Mouse (Mus musculus) T-helper 2 cell (primary cell): ENCODE measurements around the gene R3hdm1.

Experiments used
- in situ Hi-C: fragments of 300-600 bp; cut with MboI, MseI; formaldehyde crosslinking; loops from one replicate; pipeline ENCODE4 v1.15.1; 2025; ENCODE audit warnings: high pct_unique_total_duplicates

Gene R3hdm1

DNA sequence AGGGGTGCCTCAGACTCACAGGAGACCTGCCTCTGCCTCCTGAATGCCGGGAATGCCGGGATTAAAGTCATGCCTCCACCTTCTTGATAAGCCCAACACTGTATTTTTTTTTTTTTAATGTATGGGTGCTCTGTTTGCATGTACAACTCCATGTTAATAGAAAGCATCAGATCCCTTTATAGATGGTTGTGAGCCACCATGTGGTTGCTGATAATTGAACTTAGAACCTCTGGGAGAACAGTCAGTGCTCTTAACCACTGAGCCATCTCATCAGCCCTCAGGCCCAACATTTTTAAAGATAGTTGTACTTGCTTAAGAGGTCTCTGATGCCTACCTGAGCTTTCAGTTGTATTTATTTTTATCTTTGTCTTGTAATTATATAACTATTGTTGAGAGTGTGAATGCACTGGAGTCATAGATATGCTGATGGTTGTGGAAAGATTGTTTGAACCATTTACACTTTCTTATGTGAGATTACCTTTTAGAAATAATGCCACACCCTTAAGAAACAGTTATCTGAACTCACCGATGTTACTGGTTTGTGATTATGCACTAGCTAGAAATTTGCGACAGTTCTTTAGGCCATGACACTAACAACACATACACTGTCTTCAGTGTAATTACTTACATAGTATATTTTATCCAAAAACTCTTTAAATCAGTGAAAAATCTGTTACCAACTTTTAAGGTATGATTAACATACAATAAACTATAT is 18.0 kb downstream of the R3hdm1 start:
- in situ Hi-C loops, result no loop called here

GRCm38 (mm10) chr1:128136222-128136621 is 33.1 kb downstream of the R3hdm1 start:
- in situ Hi-C loops, result loop anchor here (10.0 kb wide), 1 partner anchor 949 kb away; no protein-coding TSS in a partner anchor

DNA sequence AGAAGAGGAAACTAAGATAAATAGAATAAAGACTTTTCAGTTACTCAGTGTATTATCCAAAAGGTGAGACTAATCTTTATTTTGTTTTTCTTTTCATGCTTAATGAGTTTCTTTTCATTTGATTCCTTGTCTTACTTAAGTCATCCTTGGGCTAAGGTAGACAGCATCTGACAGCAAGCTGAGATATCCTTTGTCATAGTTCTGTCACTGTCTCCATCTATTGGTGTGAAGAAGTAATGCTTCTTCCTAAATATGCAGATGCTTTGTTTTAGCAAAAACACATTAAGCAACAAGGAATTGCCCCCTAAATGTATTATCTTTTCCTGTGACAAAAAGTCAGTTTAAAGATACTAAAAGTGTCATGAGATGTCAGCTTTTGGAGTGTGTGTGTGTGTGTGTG is 37.9 kb downstream of the R3hdm1 start:
- in situ Hi-C loops, result no loop called here

DNA sequence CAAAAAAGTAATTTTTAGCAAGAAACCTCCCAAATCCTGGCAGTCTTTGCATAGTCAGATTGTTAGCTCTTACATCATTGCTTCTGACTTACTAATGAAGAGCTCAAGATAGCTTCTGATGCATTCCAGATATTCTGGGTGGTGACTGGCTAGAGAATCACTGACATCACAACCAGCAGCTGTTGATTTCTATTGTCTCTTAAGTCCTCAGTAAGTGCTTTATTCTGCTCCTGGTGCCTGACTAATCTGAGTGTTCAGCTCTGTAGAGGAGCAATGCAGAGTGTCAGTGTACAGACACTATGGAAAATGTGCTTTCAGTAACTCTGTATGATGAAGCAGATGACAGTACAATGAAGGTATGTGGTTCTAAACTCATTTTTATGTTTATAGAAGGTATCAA is 38.6 kb downstream of the R3hdm1 start:
- in situ Hi-C loops, result no loop called here

- in situ Hi-C loops, result no loop called here
These were observed 63.9 kb downstream of the R3hdm1 start for GRCm38 (mm10) chr1:128166956-128167355.

- in situ Hi-C loops, result no loop called here
These were observed 67.0 kb downstream of the R3hdm1 start for GRCm38 (mm10) chr1:128170104-128170503.

- in situ Hi-C loops, result no loop called here
These were observed 88.3 kb downstream of the R3hdm1 start for GRCm38 (mm10) chr1:128191426-128191825.

- in situ Hi-C loops, result no loop called here
These were observed 89.3 kb downstream of the R3hdm1 start for GRCm38 (mm10) chr1:128192369-128192768.

GRCm38 (mm10) chr1:128194011-128194410 is 90.9 kb downstream of the R3hdm1 start:
- in situ Hi-C loops, result no loop called here

GRCm38 (mm10) chr1:128197353-128197752 is 94.3 kb downstream of the R3hdm1 start:
- in situ Hi-C loops, result no loop called here

GRCm38 (mm10) chr1:128213261-128213660 is 110.2 kb downstream of the R3hdm1 start:
- in situ Hi-C loops, result no loop called here

DNA sequence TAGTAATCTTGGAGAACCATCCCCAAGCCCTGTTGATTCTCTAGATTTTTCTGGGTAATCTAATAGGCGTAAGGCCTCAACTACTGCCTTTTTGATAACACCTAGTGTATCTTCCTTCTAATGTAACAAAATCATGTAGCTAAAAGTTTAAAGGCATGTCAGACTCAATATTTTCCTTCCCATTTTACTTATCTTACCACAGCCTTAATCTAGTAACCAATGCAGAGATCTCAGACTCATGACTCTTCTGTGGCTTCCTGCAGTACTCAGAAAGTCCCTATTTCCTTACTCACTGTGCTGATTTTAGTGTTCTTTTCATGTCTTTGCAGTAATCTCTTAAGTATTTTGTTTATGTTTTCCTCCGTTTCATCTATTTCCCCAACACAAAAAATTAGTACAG is 118.8 kb downstream of the R3hdm1 start:
- in situ Hi-C loops, result no loop called here

DNA sequence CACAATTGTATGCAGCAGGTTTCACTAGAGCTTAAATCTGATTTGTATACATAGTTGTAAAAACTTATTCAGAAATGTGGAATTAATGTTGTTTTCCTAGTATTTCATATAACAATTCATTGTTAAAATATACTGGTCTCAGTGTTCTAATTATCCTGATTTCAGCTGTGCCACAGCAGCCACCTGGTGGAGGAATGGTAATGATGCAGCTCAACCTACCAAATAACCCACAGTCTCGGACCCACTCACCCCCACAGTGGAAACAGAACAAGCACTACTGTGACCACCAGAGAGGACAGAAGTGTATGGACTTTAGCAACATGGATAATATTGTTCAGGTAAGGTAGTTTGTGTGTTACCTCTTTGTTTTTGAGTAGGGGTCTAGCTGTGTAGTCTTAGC is 120.2 kb downstream of the R3hdm1 start:
- in situ Hi-C loops, result no loop called here

DNA sequence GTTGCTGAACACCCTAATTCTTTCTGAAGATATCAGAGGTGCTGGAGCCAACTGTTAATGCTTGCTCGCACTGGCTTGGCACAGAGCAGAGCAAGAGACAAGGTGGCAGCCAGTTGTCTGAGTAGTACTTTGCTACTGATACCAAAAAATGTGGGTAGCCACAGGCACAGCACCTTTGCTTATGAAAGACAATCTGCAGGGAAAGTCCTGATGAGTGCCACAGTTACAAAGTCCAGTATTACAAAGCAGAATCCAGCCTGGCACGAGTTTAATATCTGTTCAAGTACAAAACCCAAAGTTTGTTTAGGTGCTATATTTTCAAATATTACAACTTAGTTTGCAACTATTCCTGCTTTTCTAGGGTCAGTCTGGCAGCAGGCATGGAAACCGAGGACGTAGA is 132.1 kb downstream of the R3hdm1 start:
- in situ Hi-C loops, result no loop called here

GRCm38 (mm10) chr1:128243627-128243995 is 140.5 kb downstream of the R3hdm1 start, which contains the start of gene Ubxn4:
Gene Ubxn4 (plus strand): TSS chr1:128243964.
- in situ Hi-C loops, result no loop called here

DNA sequence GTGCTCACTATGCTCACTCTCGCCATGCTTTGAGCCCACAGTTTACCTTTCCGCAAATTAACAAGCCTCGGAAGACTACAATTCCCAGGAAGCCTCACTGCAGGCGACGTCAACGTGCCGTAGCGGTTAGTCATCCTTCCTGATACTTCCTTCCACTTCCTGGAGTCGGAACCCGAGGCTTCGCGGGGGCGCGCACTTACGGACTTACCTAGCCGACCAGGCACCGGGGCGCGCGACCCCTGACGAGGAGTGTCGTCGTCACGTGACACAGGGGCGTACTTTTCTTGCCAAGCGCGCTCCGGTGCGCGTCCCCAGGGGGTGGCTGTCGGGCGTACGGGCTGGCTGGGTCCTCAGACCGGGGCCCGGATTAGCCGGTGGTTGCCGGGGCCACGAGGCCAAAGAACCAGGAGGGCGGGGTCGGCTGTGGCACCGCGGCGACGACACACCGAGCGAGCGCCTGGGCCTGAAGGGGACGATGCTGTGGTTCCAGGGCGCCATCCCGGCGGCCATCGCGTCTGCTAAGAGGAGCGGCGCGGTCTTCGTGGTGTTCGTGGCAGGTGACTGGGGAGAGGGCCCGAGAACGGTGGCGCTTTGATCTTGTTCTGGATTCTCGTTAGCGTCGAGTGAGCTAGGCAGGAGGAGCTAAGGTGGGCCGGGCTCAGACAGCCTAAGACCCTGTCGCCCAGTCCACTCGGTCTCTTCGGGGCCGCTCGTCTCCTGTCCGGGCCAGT is 141.1 kb downstream of the R3hdm1 start:
- in situ Hi-C loops, result no loop called here

GRCm38 (mm10) chr1:128244727-128245355 is 141.7 kb downstream of the R3hdm1 start:
- in situ Hi-C loops, result no loop called here

DNA sequence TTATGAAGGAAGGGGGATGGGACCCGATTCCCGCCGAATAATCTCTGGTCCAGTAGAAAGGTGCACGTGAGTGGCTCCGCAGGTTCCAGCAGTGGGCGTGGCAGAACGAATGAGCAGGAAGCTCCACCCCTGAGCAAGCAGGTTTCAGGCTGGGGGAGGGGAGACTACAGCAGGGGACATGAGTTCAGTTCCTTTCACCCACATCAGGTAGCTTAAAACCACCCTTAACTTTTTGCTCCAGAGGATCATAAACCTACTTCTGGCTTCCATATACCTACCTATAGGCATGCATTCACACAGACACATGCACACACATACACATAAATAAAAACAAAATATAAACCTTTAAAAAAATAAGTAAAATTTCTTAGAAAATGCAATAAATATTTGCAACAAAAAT is 164.0 kb downstream of the R3hdm1 start:
- in situ Hi-C loops, result loop anchor here (5.0 kb wide), 1 partner anchor 65 kb away; no protein-coding TSS in a partner anchor

DNA sequence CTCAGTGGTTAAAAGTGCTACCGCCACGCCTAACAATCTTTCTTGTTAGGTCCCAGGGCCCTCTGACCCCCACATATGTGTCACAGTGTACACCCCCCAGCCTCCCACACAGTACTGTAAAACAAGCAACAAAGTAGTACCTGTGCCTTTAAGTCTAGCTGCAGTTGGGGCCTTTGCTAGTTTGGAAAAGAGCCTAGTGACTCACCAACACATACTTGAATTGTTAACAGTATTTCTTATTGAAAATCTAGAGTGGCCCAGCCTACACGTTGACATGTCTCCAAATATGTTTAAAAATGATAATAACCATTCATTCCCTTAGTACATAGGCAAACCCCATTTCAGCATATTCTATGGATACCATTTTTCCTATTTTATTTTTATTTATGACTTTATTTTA is 167.6 kb downstream of the R3hdm1 start:
- in situ Hi-C loops, result no loop called here

GRCm38 (mm10) chr1:128275908-128276307 is 172.8 kb downstream of the R3hdm1 start:
- in situ Hi-C loops, result no loop called here

DNA sequence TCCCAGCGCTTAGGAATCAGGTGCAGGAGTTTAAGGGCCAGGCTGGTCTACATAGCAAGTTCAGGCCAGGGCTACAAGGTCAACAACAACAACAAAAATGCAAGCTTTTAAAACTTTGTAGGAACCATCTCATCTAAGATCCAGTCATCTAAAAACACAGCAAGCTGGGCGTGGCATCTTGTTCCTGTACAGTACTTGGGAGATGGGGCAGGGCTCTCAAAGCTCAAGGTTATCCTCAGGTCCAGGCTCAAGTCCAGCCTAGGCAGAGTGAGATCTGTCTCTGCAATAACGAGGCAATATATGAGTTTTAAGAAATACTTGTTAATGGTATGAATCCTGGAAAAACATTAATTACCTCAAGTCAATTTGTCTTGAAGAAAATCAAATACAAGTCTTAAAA is 175.5 kb downstream of the R3hdm1 start:
- in situ Hi-C loops, result no loop called here

DNA sequence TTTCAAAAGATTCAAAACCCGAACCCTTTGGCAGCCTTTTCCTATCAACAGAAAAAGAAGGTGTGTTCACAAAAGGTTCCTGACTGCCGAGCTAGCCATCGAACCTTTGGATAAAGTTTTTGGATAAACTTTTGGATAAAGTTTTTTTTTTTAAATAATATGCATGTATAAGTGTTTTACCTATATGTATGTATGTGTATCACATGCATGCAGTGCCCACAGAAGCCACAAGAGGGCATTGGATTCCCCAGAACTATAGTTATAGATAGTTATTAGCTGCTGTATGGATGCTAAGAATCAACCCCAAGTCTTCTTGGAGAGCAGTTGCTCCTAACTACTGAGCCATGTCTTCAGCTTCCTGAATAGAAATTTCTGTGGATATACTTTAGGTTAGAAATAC is 178.7 kb downstream of the R3hdm1 start:
- in situ Hi-C loops, result no loop called here

GRCm38 (mm10) chr1:128282924-128283323 is 179.8 kb downstream of the R3hdm1 start:
- in situ Hi-C loops, result no loop called here
